Mouse (Mus musculus) layer of hippocampus, adult 6 months (tissue): ENCODE measurements around the gene Trim39. TPM values are rescaled to one million over a fixed set of nuclear protein-coding genes. Genes with fewer than 3 reads are reported as not detected.

Source experiments
- long read RNA-seq, 2 experiments: library from polyadenylated mRNA; unstranded; transcript quantifications; one replicate each; pipeline ENCODE4 v2.0.0; 2019 to 2020
- polyA plus RNA-seq: library from polyadenylated mRNA; unstranded; fragments of <200 nt; fragmentation: Nextera tagmentation; gene quantifications from 2 replicates; pipeline ENCODE4 v1.2.3, GENCODE M21; 2021

Trim39 gene
- 3.9 and 4.4 TPM in 2 replicates for polyA plus RNA-seq
- long read RNA-seq, experiment 1, partial matches to known transcripts, result 2 of 10 reads
- long read RNA-seq, experiment 1, other reads (novel, unspliced or antisense), result 4 of 10 reads
- long read RNA-seq, experiment 2, transcript Trim39-203 (7 exons, 3,204 nt), result major isoform, 52 of 71 reads
- long read RNA-seq, experiment 2, partial matches to known transcripts, result 9 of 71 reads
- long read RNA-seq, experiment 2, other reads (novel, unspliced or antisense), result 10 of 71 reads

GRCm38 (mm10) chr17:36271586-36272256 is at the start of gene Trim39:
Trim39 (minus strand) TSS chr17:36272247.

GRCm38 (mm10) chr17:36286390-36286789 is 14.3 kb upstream of the Trim39 start, which contains the start of gene H2-M10.2:
H2-M10.2 (minus strand) TSS chr17:36286490.

GRCm38 (mm10) chr17:36257969-36258368 is 14.1 kb downstream of the Trim39 start, which contains the start of gene Rpp21:
Rpp21 (minus strand) TSS chr17:36258069.

Other genes with a start within 250 kb of the Trim39 start
- gene H2-T23, start 239.4 kb downstream of the Trim39 start, polyA plus RNA-seq, result 11.5 and 14.4 TPM in 2 replicates
- gene H2-T22, start 229.5 kb downstream of the Trim39 start, polyA plus RNA-seq, result 16.1 and 16.5 TPM in 2 replicates
- gene Gm6034, start 229.3 kb downstream of the Trim39 start, polyA plus RNA-seq, result not detected in 2 replicates
- not detected in 2 replicates for gene Gm11127, start 213.9 kb downstream of the Trim39 start, polyA plus RNA-seq
- 0.09 TPM in 1 of 2 replicates, not detected in the other for gene Gm19684, start 150.6 kb downstream of the Trim39 start, polyA plus RNA-seq
- gene Gm7030, start 142.8 kb downstream of the Trim39 start, polyA plus RNA-seq, result not detected in 2 replicates
- gene Gm8909, start 103.7 kb downstream of the Trim39 start, polyA plus RNA-seq, result not detected in 2 replicates
- not detected in 2 replicates for gene H2-T3, start 82.0 kb downstream of the Trim39 start, polyA plus RNA-seq
- 103 and 112 TPM in 2 replicates for gene Rpp21, start 14.2 kb downstream of the Trim39 start, polyA plus RNA-seq
- not detected in 2 replicates for gene H2-M10.2, start 14.2 kb upstream of the Trim39 start, polyA plus RNA-seq
- gene H2-M10.1, start 53.9 kb upstream of the Trim39 start, polyA plus RNA-seq, result not detected in 2 replicates
- not detected in 2 replicates for gene H2-M10.3, start 96.2 kb upstream of the Trim39 start, polyA plus RNA-seq
- gene H2-M10.4, start 190.1 kb upstream of the Trim39 start, polyA plus RNA-seq, result not detected in 2 replicates